Mouse (Mus musculus) limb, embryonic 12.5 days (tissue): ENCODE results near the gene Vwa3a. TPM values are rescaled to one million over a fixed set of nuclear protein-coding genes. Genes with fewer than 3 reads are reported as not detected.

Experiments used
- ATAC-seq: fragments of 200-750 bp; cut with Nextera tagmentation; 2 replicates; pipeline ENCODE4 v1.8.0; 2017; ENCODE audit warnings: low read depth, moderate TSS enrichment; ENCODE audit not compliant: insufficient number of reproducible peaks, insufficient read depth, low FRiP score, low TSS enrichment
- H3K27ac ChIP-seq: fragments of 300-500 bp; sonication (generic); 2 replicates; pipeline ENCODE4 v1.5.1; 2016; ENCODE audit warnings: mild to moderate bottlenecking, moderate library complexity
- H3K27me3 ChIP-seq: fragments of 300-500 bp; sonication (generic); 2 replicates; pipeline ENCODE4 v1.6.1; 2016; ENCODE audit warnings: mild to moderate bottlenecking, moderate library complexity
- H3K36me3 ChIP-seq: fragments of 300-500 bp; sonication (generic); 2 replicates; pipeline ENCODE4 v1.6.1; 2016; ENCODE audit warnings: mild to moderate bottlenecking, moderate library complexity
- H3K4me1 ChIP-seq: fragments of 300-500 bp; sonication (generic); replicated peaks from 2 replicates; pipeline ENCODE4 v1.6.1; 2016
- H3K4me2 ChIP-seq: fragments of 300-500 bp; sonication (generic); 2 replicates; pipeline ENCODE4 v1.6.1; 2016; ENCODE audit warnings: mild to moderate bottlenecking, moderate library complexity
- H3K4me3 ChIP-seq: fragments of 300-500 bp; sonication (generic); replicated peaks from 2 replicates; pipeline ENCODE4 v1.5.1; 2016; ENCODE audit warnings: mild to moderate bottlenecking
- H3K9ac ChIP-seq: fragments of 300-500 bp; sonication (generic); replicated peaks from 2 replicates; pipeline ENCODE4 v1.6.1; 2016; ENCODE audit warnings: mild to moderate bottlenecking, moderate library complexity
- H3K9me3 ChIP-seq: fragments of 300-500 bp; sonication (generic); 2 replicates; pipeline ENCODE4 v1.6.1; 2016; ENCODE audit warnings: mild to moderate bottlenecking, moderate library complexity
- WGBS: fragments of 180-500 bp; shearing (Covaris S2); methylation state at CpG from one replicate; pipeline ENCODE4 v1.1.7; 2016; 5-methylcytosine and 5-hydroxymethylcytosine counted together
- polyA plus RNA-seq: library from polyadenylated mRNA; unstranded; fragments of >200 nt; fragmentation: Nextera tagmentation; extraction: Ambion mirVana; gene quantifications from 2 replicates; pipeline ENCODE4 v1.2.1, GENCODE M21; 2016

Gene Vwa3a
- polyA plus RNA-seq, 1 experiment from 2014 or later = 0.24 TPM

DNA sequence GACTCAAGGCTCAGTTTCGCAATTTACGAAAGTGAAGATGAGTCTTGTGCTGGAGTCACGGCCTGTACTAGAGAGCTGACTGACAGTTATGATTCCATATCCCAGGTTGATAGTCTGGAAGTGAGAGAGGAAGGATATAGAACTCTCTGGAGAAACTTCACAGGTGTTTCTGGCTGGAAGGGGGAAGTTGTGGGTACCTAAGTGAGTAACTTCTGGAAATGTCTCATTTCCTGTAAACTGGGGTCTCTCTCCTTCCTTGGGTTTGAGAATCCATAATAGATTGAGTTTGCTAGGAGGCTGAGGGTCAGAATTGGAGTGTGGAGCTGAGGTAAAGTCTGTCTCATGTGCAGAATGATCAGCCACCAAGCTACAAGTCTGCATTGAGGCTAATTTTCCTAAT, 111.0 kb downstream of the Vwa3a start:
- H3K36me3 ChIP-seq = 0 out of 2 replicates have a peak, but pooled peaks cover 3% of the 10 kb centered on the region
- H3K9ac ChIP-seq = no peak overlapping the region
- H3K27me3 ChIP-seq = 0 out of 2 replicates have a peak, but pooled peaks cover 1% of the 10 kb centered on the region
- no peak for ATAC-seq
- no peak overlapping the region for H3K27ac ChIP-seq
- H3K4me3 ChIP-seq = no peak overlapping the region
- WGBS = 92% methylated on average over 3 of the region's 3 CpGs
- H3K4me2 ChIP-seq = no peak overlapping the region
- H3K9me3 ChIP-seq = no peaks in the 10 kb centered on the region
- H3K4me1 ChIP-seq = peaks cover 5% of the 10 kb centered on the region

Other genes with a start within 250 kb of the Vwa3a start
- 181 and 186 TPM in 2 replicates for gene Uqcrc2, start 104.1 kb upstream of the Vwa3a start, polyA plus RNA-seq
- gene Pdzd9, start 69.0 kb upstream of the Vwa3a start, polyA plus RNA-seq = 0.37 and 0.49 TPM in 2 replicates
- gene Mosmo, start 61.7 kb upstream of the Vwa3a start, polyA plus RNA-seq = 15.9 and 18.2 TPM in 2 replicates
- gene Gm5737, start 73.0 kb downstream of the Vwa3a start, polyA plus RNA-seq = not detected in 2 replicates
- 31.5 and 31.8 TPM in 2 replicates for gene Eef2k, start 103.5 kb downstream of the Vwa3a start, polyA plus RNA-seq
- gene Polr3e, start 178.4 kb downstream of the Vwa3a start, polyA plus RNA-seq = 43.9 and 45.0 TPM in 2 replicates
- 15.8 and 16.0 TPM in 2 replicates for gene Cdr2, start 243.0 kb downstream of the Vwa3a start, polyA plus RNA-seq
- gene Mfsd13b, start 243.2 kb downstream of the Vwa3a start, polyA plus RNA-seq = 0.12 and 0.18 TPM in 2 replicates